Mouse (Mus musculus) G1E-ER4 (cell line): Measurements from ENCODE around the gene Pip5k1c. TPM values are rescaled to one million over a fixed set of nuclear protein-coding genes. Genes with fewer than 3 reads are reported as not detected.

Experiments
- GATA1 ChIP-seq: IDR thresholded peaks from one replicate; pipeline ENCODE4 v1.8.0; 2012; ENCODE audit warnings: low read length, inconsistent platforms
- polyA plus RNA-seq: library from polyadenylated mRNA; stranded (reverse); fragments of >175 nt; gene quantifications from 2 replicates; pipeline ENCODE4 v1.2.3, GENCODE M21; 2012

The Pip5k1c gene
- polyA plus RNA-seq, 1 experiment = 210 TPM

DNA sequence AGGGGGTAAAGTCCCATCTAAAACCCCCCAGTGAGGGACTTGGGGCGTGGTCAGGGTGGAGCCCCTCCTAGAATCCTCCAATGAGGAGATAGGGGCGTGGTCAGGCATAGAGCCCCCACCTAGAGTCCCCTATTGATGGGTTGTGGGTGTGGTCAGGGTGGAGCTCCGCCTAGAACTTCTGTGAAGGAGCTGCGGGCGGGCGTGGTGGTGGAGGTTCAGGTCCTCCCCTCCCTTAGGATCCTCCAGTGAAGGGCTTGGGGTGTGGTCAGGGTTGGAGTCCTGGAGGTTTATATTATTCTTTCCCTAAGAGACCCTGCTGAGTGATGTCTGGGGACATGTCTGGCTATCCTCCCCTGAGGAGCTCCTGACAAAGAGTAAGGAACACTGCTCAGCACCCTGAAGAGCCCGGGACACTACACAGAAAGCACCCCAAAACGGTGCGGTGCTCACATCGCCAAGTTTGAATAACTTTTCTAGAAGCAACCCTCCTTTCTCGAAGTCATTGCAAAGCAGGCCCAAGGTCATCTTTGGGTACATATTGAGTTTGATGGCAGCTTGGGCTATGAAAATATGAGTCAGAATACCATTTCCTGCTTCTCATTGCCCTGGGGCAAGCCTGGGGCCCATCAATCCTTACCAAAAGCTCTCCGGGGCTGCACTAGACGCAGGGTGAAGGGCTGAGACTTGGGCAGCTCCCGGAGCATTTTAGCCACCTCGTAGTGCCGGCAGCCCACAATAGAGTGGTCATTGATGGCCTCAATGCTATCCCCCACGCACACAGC, 48.0 kb downstream of the Pip5k1c start:
- no peak for TF ChIP-seq GATA1

DNA sequence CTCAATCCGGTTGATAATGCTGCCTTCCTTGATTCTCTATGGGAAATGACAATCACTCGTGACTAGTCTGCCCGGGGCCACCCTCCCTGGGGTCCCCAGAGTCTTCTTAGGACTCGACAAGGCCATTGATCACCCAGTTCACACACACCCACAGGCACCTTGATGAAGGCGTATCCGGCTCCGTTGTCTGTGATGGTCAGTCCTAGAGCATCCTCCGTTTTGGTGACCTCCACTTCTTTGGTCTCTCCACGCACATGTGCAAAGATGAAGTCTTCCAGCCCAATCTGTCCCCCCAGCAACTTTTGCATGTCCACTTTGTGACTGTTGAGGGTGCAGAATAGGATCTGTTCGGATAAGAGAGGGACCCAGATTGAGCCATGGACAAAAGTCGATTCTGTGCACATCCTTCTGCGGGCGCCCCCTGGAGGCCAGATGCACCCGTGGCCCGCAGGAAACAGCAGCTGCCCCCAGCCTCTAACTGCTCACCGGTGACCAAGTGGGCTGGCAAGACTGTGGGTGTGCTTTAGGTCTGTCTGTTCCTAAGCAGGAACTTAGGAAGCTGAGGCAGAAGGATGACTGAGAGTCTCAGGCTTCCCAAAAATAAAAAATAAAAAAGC, 48.7 kb downstream of the Pip5k1c start:
- TF ChIP-seq GATA1 = no peak

DNA sequence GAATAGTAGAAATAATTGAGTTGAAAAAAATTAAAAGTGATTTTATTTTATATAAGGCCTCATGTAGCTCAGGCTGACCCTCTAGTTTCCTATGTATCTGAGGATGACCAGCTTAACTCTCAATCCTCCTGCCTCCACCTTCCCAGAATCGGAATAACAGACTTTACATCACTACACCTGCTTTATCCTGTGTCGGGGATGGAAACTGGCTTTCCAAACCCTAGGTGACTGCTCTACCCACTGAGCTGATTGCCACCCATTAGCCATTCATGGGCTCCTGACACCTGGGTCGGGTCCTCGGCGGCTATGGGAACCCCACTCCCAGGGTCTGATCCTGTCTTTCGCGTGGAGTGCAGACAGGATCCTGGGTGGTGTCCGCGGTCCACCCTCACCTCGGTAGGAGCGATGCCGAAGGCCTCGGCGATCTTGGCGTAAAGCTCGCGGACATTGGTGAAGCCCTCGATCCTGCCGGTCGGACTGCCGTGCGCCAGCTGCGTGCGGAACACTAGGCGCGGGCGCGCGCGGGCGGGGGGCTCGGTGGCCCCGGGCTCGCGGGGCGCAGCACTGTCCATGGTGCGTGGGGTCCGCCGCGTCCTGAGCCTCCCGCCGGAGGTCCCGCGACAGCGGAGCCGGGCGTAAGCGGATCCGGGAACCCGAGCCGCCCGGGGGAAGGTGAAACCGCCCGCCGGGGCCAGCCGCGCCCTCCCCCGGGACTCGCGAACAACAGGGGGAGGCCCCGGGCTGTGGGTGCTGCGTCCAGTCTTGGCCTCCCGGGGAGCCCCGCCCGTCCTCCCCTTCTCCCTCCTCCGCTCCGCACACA, 50.1 kb downstream of the Pip5k1c start, which contains the start of gene Gipc3:
Gipc3 (minus strand) TSS at position 581 of the 820 bp plus-strand sequence.
- no peak for TF ChIP-seq GATA1

DNA sequence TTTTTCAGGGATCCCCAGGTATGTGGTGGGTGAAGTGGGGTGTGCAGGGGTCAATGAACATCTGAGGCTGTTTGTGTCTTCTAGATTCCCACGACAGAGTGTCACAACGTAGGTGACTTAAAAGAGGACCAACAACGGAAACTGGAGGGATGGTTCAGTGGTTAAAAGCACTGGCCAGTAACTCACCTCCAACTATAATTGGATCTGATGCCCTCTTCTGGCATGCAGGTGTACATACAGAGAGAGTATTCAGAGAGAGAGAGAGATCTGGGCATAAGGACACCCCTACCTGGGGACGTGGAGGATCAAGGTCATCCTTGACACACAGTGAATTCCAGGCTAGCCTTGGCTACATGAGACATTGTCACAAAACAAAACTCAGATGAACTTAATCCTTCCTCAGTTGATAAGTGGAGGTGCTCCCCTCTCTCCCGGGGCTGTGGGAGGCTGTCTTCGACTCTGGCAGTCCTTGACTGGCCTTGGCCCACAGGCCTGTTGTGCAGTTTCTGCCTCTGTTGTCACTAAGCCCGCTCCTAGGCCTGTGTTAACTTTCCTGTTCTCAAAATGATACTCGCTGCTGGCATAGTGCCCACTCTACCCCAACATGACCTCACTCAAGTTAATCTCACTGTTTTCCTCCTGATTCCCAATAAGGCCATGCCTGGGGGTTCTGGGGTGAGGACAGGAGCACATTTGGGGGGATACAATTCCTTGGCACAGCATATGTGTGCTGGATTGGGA, 51.8 kb downstream of the Pip5k1c start:
- TF ChIP-seq GATA1 = no peak

- TF ChIP-seq GATA1 = no peak
These were observed 52.4 kb downstream of the Pip5k1c start for GRCm38 (mm10) chr10:81345162-81345534.

- no peak for TF ChIP-seq GATA1
These were observed 53.8 kb downstream of the Pip5k1c start for GRCm38 (mm10) chr10:81346453-81347067.

GRCm38 (mm10) chr10:81349146-81349545, 56.4 kb downstream of the Pip5k1c start:
- TF ChIP-seq GATA1 = no peak

DNA sequence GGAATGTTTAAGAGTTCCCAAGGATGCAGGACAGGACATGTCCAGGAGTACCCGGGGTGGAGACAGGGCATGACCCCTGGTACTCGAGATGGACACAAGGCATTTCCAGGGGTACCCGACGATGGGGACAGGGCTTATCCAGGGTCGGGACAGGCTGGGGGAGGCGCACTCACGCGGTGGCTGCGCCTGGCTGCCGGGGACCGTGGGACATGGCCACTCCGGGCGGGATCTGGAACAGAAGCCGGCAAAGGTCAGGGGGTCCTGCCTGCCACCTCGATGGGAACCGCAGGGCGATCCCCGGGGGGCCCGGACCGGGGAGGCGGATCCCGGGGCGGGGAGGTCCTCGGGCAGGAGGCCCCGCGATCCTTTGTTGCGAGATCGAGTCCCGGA, 57.2 kb downstream of the Pip5k1c start:
- TF ChIP-seq GATA1 = no peak

- TF ChIP-seq GATA1 = no peak
These were observed 57.7 kb downstream of the Pip5k1c start, which contains the start of gene Hmg20b for GRCm38 (mm10) chr10:81350351-81351063. Gene Hmg20b, minus strand, starts transcription at chr10:81350480.

DNA sequence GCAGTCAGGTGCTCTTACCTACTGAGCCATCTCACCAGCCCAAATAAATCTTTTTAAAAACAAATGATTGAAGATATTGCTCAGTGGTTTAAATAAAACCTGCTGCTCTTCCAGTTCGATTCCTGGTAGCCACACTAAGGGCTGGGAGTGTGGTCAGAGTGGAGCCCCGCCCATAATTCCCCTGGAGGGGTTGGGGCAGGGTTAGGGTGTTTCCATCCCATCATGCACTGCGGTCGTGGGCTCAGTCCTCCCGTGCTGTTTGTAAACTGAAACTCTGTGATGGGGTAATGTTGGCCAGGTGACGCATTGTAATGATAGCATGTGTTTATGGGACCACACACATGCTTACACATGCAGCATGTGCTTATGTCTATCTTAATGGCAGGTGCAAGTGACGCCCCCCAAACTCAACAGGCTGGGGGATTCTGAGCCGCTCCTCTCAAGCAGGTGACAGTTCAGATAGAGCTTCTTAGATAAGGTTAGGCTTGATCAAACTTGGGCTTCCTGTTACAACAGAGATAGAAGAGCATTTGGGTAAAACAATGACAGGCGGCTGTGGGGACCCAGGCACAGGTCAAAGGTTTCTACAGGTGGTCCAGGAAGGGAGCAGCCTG, 59.0 kb downstream of the Pip5k1c start:
- TF ChIP-seq GATA1 = no peak

DNA sequence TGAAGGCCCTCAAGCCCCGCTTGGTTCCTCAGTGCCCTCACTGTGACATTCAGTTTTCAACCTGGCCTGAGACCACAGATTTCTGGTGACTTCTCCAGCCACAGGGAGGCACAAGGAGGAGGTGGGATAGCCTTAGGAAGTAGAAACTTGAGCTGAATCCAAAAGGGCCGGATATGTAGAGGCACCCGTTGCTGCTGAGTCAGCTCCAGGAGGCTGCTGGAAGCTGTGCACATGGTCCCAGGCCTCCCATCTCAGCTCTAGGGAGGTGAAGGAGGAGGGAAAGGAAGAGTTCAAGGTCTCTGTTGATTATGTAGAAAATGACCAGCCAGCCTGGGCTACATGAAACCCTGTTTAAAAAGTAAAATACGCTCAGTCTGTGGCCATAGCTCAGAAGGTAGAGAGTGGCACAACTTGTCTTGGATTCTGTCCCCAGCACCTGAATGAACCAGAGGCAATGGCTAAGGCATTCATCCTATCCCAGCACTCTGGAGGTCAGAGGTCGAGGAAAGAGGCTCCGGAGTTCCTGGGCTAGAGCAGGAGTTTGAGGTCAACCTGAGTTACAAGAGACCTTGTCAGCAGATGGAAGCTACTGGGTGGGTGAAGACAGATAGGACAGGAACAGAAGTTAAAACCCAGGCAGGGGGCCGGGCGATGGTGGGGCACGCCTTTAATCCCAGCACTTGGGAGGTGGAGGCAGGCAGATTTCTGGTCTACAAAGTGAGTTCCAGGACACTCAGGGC, 62.1 kb downstream of the Pip5k1c start:
- TF ChIP-seq GATA1 = no peak

DNA sequence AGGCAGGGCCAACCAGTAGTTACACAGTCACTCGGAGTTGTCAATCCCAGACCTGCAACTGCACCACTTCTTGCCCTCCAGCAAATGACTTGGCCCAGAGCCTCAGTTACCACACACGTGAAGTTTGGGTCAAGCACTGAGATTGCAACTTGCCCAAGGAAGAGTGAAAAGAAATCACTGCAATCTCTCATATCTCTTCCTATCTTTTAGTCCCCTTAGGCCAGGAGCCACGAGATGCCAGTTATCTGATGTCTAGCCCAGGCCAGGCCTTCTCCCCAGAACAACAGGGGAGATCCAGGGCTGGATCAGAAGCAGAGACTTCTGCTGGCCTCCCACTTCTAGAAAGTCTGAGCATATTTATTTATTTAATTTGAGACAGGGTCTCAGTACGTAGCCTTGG, 62.8 kb downstream of the Pip5k1c start:
- TF ChIP-seq GATA1 = no peak

GRCm38 (mm10) chr10:81356352-81356990, 63.7 kb downstream of the Pip5k1c start:
- TF ChIP-seq GATA1 = no peak
